In the genomic region with DNA sequence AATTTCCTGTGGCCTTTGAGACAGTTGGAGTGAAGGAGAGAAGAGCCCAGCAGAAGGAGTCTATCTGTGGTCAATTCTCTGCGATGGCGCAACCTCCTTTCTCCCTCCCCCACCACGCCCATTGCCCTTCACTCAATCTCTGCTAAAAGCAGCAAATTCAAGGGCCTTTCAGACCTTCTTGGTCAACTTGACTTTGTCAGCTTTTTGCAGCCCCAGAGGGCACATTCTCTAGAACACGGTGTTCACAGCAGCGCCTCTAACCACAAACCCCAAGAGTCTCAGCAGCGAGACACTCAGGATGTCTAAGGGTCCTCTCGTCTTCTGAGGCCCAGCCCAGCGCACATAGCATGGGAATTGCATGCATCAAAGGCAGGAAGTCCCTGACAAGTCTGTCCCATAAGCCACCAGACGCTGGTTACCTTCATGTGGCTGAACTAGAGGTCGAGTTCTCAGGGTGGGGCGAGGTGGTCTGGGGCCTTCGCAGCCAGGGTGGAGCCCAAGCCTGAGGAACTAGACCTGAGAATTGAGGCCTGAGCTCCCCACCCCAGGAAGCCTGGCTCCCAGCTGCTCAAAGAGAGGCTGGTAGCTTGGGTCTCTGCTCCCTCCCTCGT, we compare ENCODE assay signal across 8 mouse cellular contexts. TPM values are rescaled to one million over a fixed set of nuclear protein-coding genes. Genes with fewer than 3 reads are reported as not detected.
DNase-seq lines count a peak whose midpoint lies in the region; ATAC-seq and TF ChIP-seq lines count a peak whose summit lies in the region.

No protein-coding gene starts in this region.

- H3K27me3 ChIP-seq in intestine, postnatal 0 days (replicated peaks; ENCODE audit: control insufficient read depth, insufficient read depth, low read length) = no peaks in the 10 kb centered on the region
- no peaks in the 10 kb centered on the region for H3K27me3 ChIP-seq in midbrain, postnatal 0 days (ENCODE audit: insufficient read depth, low read length)

- H3K27ac ChIP-seq in intestine, postnatal 0 days (ENCODE audit: low read depth, low read length) = peak overlapping the region; percentile 64; the same call in 1 of the 2 replicates
- peak overlapping the region; percentile 52 for H3K27ac ChIP-seq in macrophage
- H3K27ac ChIP-seq in midbrain, postnatal 0 days (ENCODE audit: low read depth, low read length) = no peak overlapping the region

- WGBS in intestine, postnatal 0 days = 58% methylated on average over 13 of the region's 13 CpGs
- WGBS in macrophage (ENCODE audit: missing documents) = 8% methylated on average over 13 of the region's 13 CpGs
- 76% methylated on average over 13 of the region's 13 CpGs for WGBS in midbrain, postnatal 0 days

- no peak for TF ChIP-seq CTCF in intestine, postnatal 0 days (IDR thresholded peaks at IDR 0.05; ENCODE audit: low read depth)
- no peak for TF ChIP-seq CTCF in midbrain, postnatal 0 days (IDR thresholded peaks at IDR 0.05)

- peak; percentile 24 for DNase-seq in ovary, adult 18-20 months (ENCODE audit: low spot score)
- no peak for DNase-seq in ovary, postnatal 14 days (ENCODE audit: low spot score)
- DNase-seq in testis, postnatal 10 days (ENCODE audit: low spot score) = no peak
- DNase-seq in c-Kit-positive CD71-positive TER-119-positive erythroid progenitor cells, embryonic 14.5 days (ENCODE audit: low spot score) = no peak
- DNase-seq in Muller cell, postnatal 12 days (ENCODE audit: inconsistent ontology term) = no peak
- no peak for DNase-seq in midbrain, postnatal 0 days (ENCODE audit: low spot score)

- ATAC-seq in intestine, postnatal 0 days = no peak
- ATAC-seq in midbrain, postnatal 0 days (ENCODE audit: low FRiP score) = no peak

- no peaks in the 10 kb centered on the region for H3K79me2 ChIP-seq in macrophage (ENCODE audit: inconsistent target)

- H3K4me1 ChIP-seq in intestine, postnatal 0 days (replicated peaks; ENCODE audit: control insufficient read depth, insufficient read depth, low read length) = peaks cover 12% of the 10 kb centered on the region
- no peaks in the 10 kb centered on the region for H3K4me1 ChIP-seq in midbrain, postnatal 0 days (ENCODE audit: insufficient read depth, low read length)

- H3K9me3 ChIP-seq in intestine, postnatal 0 days (ENCODE audit: control insufficient read depth) = no peaks in the 10 kb centered on the region
- H3K9me3 ChIP-seq in midbrain, postnatal 0 days (ENCODE audit: low read length) = no peaks in the 10 kb centered on the region

- no peaks in the 10 kb centered on the region for H3K36me3 ChIP-seq in intestine, postnatal 0 days (ENCODE audit: control insufficient read depth, insufficient read depth)
- H3K36me3 ChIP-seq in macrophage (ENCODE audit: inconsistent target) = no peaks in the 10 kb centered on the region
- H3K36me3 ChIP-seq in midbrain, postnatal 0 days (ENCODE audit: insufficient read depth, low read length) = no peaks in the 10 kb centered on the region

- no peak overlapping the region for H3K4me3 ChIP-seq in intestine, postnatal 0 days (ENCODE audit: low read depth, low read length)
- H3K4me3 ChIP-seq in macrophage (ENCODE audit: inconsistent target) = no peak overlapping the region
- H3K4me3 ChIP-seq in midbrain, postnatal 0 days (ENCODE audit: low read depth, low read length) = no peak overlapping the region

- H3K9ac ChIP-seq in intestine, postnatal 0 days (ENCODE audit: low read depth, low read length) = no peak overlapping the region
- no peak overlapping the region for H3K9ac ChIP-seq in midbrain, postnatal 0 days (replicated peaks; ENCODE audit: low read length, poor library complexity, severe bottlenecking)

- H3K4me2 ChIP-seq in intestine, postnatal 0 days (replicated peaks; ENCODE audit: low read depth) = no peak overlapping the region
- no peak overlapping the region for H3K4me2 ChIP-seq in midbrain, postnatal 0 days (ENCODE audit: low read depth, low read length, poor library complexity, severe bottlenecking)

RNA-seq across cellular contexts. Expression of a gene that starts 37.8 kb away (rescaled TPM):
- polyA plus RNA-seq in intestine, postnatal 0 days (2015; fragmentation: Nextera tagmentation; extraction: Ambion mirVana) = 80.6 and 100 TPM in 2 replicates
- total RNA-seq in macrophage (2018; cell fraction: chromatin; rRNA removed) = 10 to 100 TPM in 25 of 26 experiments, 1 to 10 TPM in 1; 9.1 to 35.4 (median 18.8) TPM
- 10 to 100 TPM; 25.5 to 44.3 (median 37.9) TPM for total RNA-seq in macrophage (2018; cell fraction: cytosol; rRNA removed)
- 10 to 100 TPM in 24 of 26 experiments, 1 to 10 TPM in 2; 8.6 to 53.7 (median 19.9) TPM for total RNA-seq in macrophage (2018; cell fraction: nucleus; rRNA removed)
- polyA plus RNA-seq in macrophage (2018) = 36.6 to 71.0 TPM (median 57.2 TPM) in 3 replicates
- 73.1 and 82.8 TPM in 2 replicates for total RNA-seq in midbrain, postnatal 0 days (2014; rRNA removed)
- polyA plus RNA-seq in midbrain, postnatal 0 days (2015; fragmentation: Nextera tagmentation; extraction: Ambion mirVana) = 92.7 TPM in 2 replicates

RNA-seq across cellular contexts. Expression of a gene that starts 41.1 kb away (rescaled TPM):
- 8.0 and 8.9 TPM in 2 replicates for polyA plus RNA-seq in intestine, postnatal 0 days (2015; fragmentation: Nextera tagmentation; extraction: Ambion mirVana)
- 10 to 100 TPM; 15.2 to 78.4 (median 39.8) TPM for total RNA-seq in macrophage (2018; cell fraction: chromatin; rRNA removed)
- 10 to 100 TPM; 11.3 to 26.4 (median 18.5) TPM for total RNA-seq in macrophage (2018; cell fraction: cytosol; rRNA removed)
- total RNA-seq in macrophage (2018; cell fraction: nucleus; rRNA removed) = 10 to 100 TPM; 12.2 to 53.7 (median 33.1) TPM
- 13.7 to 17.8 TPM (median 15.9 TPM) in 3 replicates for polyA plus RNA-seq in macrophage (2018)
- total RNA-seq in midbrain, postnatal 0 days (2014; rRNA removed) = 33.9 and 41.3 TPM in 2 replicates
- 7.8 TPM in 2 replicates for polyA plus RNA-seq in midbrain, postnatal 0 days (2015; fragmentation: Nextera tagmentation; extraction: Ambion mirVana)
